Mouse (Mus musculus): ENCODE data around the gene Ehd4. TPM values are rescaled to one million over a fixed set of nuclear protein-coding genes. Genes with fewer than 3 reads are reported as not detected.
A peak's percentile ranks its signal among the peaks of the same experiment; 100 is the strongest.

Ehd4 gene
- polyA plus RNA-seq, 1 experiment from 2014 or later: 159 TPM

- ATAC-seq (ENCODE audit: insufficient number of reproducible peaks, low FRiP score): no peak
- Histone ChIP-seq H3K27me3 (replicated peaks) (no peaks in the 10 kb centered on the region), H3K4me3 (no peak overlapping the region), H3K36me3 (peaks cover 49% of the 10 kb centered on the region), H3K27ac (ENCODE audit: poor library complexity, severe bottlenecking) (peak overlapping the region; percentile 95), H3K9me3 (replicated peaks) (no peaks in the 10 kb centered on the region), H3K9ac (no peak overlapping the region), H3K4me1 (replicated peaks) (peaks cover 70% of the 10 kb centered on the region), H3K4me2 (no peak overlapping the region)
- 40% methylated on average over 8 of the region's 8 CpGs for WGBS
Observed at GRCm38 (mm10) chr2:120097868-120098267, 56.5 kb downstream of the Ehd4 start.

DNA sequence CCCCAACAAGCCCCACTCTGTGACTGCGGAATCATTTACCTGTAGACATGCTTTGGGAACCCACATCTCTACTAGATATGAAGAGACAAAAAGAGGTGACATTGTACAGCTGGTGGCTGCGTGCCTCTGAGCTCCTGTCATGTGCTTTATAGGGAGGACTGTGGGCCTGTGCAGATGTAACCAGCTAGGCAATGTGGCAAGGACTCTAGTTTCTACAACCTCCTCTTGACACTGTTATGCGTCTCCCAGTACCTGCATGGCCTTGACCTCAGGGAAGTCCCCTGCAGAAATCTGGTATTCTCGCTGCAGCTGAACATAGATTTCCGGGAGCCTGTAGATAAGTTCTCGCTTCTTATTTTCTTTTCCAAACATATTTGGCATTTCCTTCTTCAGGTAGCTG is 57.7 kb downstream of the Ehd4 start:
- Histone ChIP-seq H3K36me3 (peaks cover 45% of the 10 kb centered on the region), H3K4me3 (no peak overlapping the region), H3K4me2 (no peak overlapping the region), H3K9me3 (replicated peaks) (no peaks in the 10 kb centered on the region), H3K27me3 (replicated peaks) (no peaks in the 10 kb centered on the region), H3K4me1 (replicated peaks) (peaks cover 58% of the 10 kb centered on the region), H3K9ac (0 out of 2 replicates have a peak overlapping the region, but pooled peaks have one; percentile 6), H3K27ac (ENCODE audit: poor library complexity, severe bottlenecking) (peak overlapping the region; percentile 70)
- WGBS: 72% methylated on average over 6 of the region's 6 CpGs
- ATAC-seq (ENCODE audit: insufficient number of reproducible peaks, low FRiP score): no peak

DNA sequence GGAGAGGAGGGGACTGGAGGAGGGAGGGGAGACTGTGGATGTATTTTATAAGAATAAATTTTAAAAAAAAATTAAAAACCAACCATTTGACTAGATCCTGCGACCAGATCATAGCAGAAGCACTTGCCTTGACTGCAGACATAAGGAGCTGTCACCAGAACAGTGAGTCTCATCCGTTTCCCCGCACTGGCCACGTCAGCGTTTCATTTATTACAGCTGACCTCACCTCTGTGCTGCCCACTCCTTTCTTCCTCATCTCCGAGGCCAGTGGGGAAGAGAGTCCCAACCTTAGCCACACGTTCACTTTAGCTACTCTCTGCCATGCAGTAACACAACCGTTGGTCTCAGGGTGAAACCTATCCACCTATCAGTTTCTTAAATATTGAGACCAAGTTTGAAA is 58.2 kb downstream of the Ehd4 start:
- ATAC-seq (ENCODE audit: insufficient number of reproducible peaks, low FRiP score): no peak
- H3K4me1 ChIP-seq (replicated peaks): peaks cover 61% of the 10 kb centered on the region
- no peaks in the 10 kb centered on the region for H3K9me3 ChIP-seq (replicated peaks)
- H3K27ac ChIP-seq (ENCODE audit: poor library complexity, severe bottlenecking): peak overlapping the region; percentile 70
- no peak overlapping the region for H3K4me3 ChIP-seq
- peaks cover 45% of the 10 kb centered on the region for H3K36me3 ChIP-seq
- H3K4me2 ChIP-seq: no peak overlapping the region
- 71% methylated on average over 8 of the region's 8 CpGs for WGBS
- no peak overlapping the region for H3K9ac ChIP-seq
- no peaks in the 10 kb centered on the region for H3K27me3 ChIP-seq (replicated peaks)

- no peak overlapping the region for H3K9ac ChIP-seq
- no peak overlapping the region for H3K4me3 ChIP-seq
- H3K4me1 ChIP-seq (replicated peaks): peaks cover 61% of the 10 kb centered on the region
- no peak for ATAC-seq (ENCODE audit: insufficient number of reproducible peaks, low FRiP score)
- H3K27ac ChIP-seq (ENCODE audit: poor library complexity, severe bottlenecking): no peak overlapping the region
- peaks cover 46% of the 10 kb centered on the region for H3K36me3 ChIP-seq
- WGBS: 95% methylated on average over 4 of the region's 4 CpGs
- no peaks in the 10 kb centered on the region for H3K9me3 ChIP-seq (replicated peaks)
- H3K4me2 ChIP-seq: no peak overlapping the region
- H3K27me3 ChIP-seq (replicated peaks): no peaks in the 10 kb centered on the region
Observed at GRCm38 (mm10) chr2:120095171-120095570, 59.2 kb downstream of the Ehd4 start.

DNA sequence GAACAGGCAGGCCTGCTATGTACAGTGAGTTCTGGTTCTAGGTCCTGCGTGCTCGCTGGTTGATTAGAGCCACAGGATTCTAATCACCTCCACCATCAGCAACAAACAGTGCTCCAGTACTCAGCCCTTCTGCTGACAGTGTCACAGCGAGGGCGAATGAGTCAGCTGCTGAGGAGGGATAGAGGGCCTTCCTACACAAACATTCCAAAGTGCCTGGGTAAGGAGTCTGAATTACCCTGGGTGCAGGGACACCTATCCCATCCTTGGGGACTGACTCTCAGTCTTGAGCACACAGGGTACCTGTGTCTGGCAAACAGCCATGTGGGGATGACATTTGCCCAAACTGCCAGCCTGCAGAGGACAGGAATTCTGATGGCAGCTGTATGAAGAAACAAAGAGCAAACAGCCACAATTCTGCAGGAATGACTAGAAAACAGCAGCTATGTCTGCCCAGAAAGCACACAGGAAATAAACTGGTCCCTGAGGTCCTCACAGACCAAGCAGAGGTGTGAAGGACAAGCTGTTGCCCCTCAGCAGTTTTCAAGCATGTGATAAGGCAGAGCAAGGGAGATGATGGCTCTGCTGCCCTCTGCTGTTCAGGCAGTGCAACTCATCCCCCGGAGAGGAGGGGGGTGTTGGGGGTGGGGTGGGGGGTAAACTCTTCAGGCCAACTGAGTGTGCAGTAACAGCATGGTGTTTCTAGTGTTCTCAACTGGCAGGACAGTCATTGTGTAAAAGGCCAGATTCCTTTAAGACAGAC is 60.6 kb downstream of the Ehd4 start:
- Histone ChIP-seq H3K27ac (ENCODE audit: poor library complexity, severe bottlenecking) (peak overlapping the region; percentile 88), H3K4me2 (no peak overlapping the region), H3K9me3 (replicated peaks) (no peaks in the 10 kb centered on the region), H3K9ac (no peak overlapping the region), H3K4me1 (replicated peaks) (peaks cover 49% of the 10 kb centered on the region), H3K4me3 (no peak overlapping the region), H3K27me3 (replicated peaks) (no peaks in the 10 kb centered on the region), H3K36me3 (peaks cover 51% of the 10 kb centered on the region)
- WGBS: 21% methylated on average over 5 of the region's 5 CpGs
- ATAC-seq (ENCODE audit: insufficient number of reproducible peaks, low FRiP score): no peak

DNA sequence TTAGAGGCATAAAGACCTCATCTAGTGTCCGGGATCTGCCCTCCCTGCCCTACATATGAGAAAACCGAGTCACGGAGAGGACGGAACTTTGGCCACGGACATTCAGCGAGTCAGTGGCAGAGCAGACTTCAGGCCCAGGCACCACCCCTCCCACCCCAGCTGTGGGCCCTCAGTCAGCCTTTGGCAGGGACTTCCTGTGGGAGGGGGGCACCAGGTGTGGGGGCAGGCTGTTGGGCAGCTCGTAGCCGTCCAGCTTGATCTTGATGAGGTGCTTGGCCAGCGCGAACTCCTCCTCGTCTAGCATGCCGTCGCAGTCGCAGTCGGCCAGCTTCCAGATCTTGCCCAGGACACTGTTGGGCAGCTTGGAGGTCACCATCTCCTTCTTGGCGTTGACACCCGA is 63.4 kb downstream of the Ehd4 start:
- Histone ChIP-seq H3K27ac (ENCODE audit: poor library complexity, severe bottlenecking) (no peak overlapping the region), H3K4me3 (no peak overlapping the region), H3K4me2 (no peak overlapping the region), H3K9ac (no peak overlapping the region), H3K36me3 (peaks cover 50% of the 10 kb centered on the region), H3K27me3 (replicated peaks) (no peaks in the 10 kb centered on the region), H3K4me1 (replicated peaks) (peaks cover 23% of the 10 kb centered on the region), H3K9me3 (replicated peaks) (no peaks in the 10 kb centered on the region)
- 75% methylated on average over 17 of the region's 17 CpGs for WGBS
- ATAC-seq (ENCODE audit: insufficient number of reproducible peaks, low FRiP score): 0 out of 2 replicates have a peak, but pooled peaks have one; percentile 20

- Histone ChIP-seq H3K9me3 (replicated peaks) (no peaks in the 10 kb centered on the region), H3K4me1 (replicated peaks) (peaks cover 19% of the 10 kb centered on the region), H3K9ac (no peak overlapping the region), H3K4me3 (no peak overlapping the region), H3K27ac (ENCODE audit: poor library complexity, severe bottlenecking) (no peak overlapping the region), H3K27me3 (replicated peaks) (no peaks in the 10 kb centered on the region), H3K4me2 (no peak overlapping the region), H3K36me3 (peaks cover 39% of the 10 kb centered on the region)
- WGBS: 86% methylated on average over 2 of the region's 2 CpGs
- ATAC-seq (ENCODE audit: insufficient number of reproducible peaks, low FRiP score): no peak
Observed at GRCm38 (mm10) chr2:120087897-120088296, 66.5 kb downstream of the Ehd4 start.

- H3K36me3 ChIP-seq: peaks cover 39% of the 10 kb centered on the region
- H3K27ac ChIP-seq (ENCODE audit: poor library complexity, severe bottlenecking): no peak overlapping the region
- no peak overlapping the region for H3K9ac ChIP-seq
- peaks cover 19% of the 10 kb centered on the region for H3K4me1 ChIP-seq (replicated peaks)
- ATAC-seq (ENCODE audit: insufficient number of reproducible peaks, low FRiP score): no peak
- no peaks in the 10 kb centered on the region for H3K9me3 ChIP-seq (replicated peaks)
- H3K27me3 ChIP-seq (replicated peaks): no peaks in the 10 kb centered on the region
- no peak overlapping the region for H3K4me3 ChIP-seq
- H3K4me2 ChIP-seq: no peak overlapping the region
- 87% methylated on average over 3 of the region's 3 CpGs for WGBS
Observed at GRCm38 (mm10) chr2:120087391-120087790, 67.0 kb downstream of the Ehd4 start.

GRCm38 (mm10) chr2:120086038-120086437 is 68.4 kb downstream of the Ehd4 start:
- Histone ChIP-seq H3K4me1 (replicated peaks) (peaks cover 13% of the 10 kb centered on the region), H3K9ac (no peak overlapping the region), H3K27me3 (replicated peaks) (no peaks in the 10 kb centered on the region), H3K4me3 (no peak overlapping the region), H3K27ac (ENCODE audit: poor library complexity, severe bottlenecking) (no peak overlapping the region), H3K36me3 (peaks cover 30% of the 10 kb centered on the region), H3K4me2 (no peak overlapping the region), H3K9me3 (replicated peaks) (no peaks in the 10 kb centered on the region)
- 89% methylated on average over 3 of the region's 3 CpGs for WGBS
- no peak for ATAC-seq (ENCODE audit: insufficient number of reproducible peaks, low FRiP score)

- Histone ChIP-seq H3K4me2 (0 out of 2 replicates have a peak overlapping the region, but pooled peaks have one; percentile 17), H3K4me1 (replicated peaks) (peaks cover 11% of the 10 kb centered on the region), H3K27me3 (replicated peaks) (peaks cover 8% of the 10 kb centered on the region), H3K9ac (peak overlapping the region; percentile 0; the same call in 1 of the 2 replicates), H3K4me3 (no peak overlapping the region), H3K27ac (ENCODE audit: poor library complexity, severe bottlenecking) (no peak overlapping the region), H3K9me3 (replicated peaks) (no peaks in the 10 kb centered on the region), H3K36me3 (peaks cover 18% of the 10 kb centered on the region)
- 45% methylated on average over 14 of the region's 14 CpGs for WGBS
- peak; percentile 44; the same call in 1 of the 2 replicates for ATAC-seq (ENCODE audit: insufficient number of reproducible peaks, low FRiP score)
Observed at GRCm38 (mm10) chr2:120084593-120085361, 69.6 kb downstream of the Ehd4 start.

GRCm38 (mm10) chr2:120082416-120082815 is 72.0 kb downstream of the Ehd4 start:
- no peak overlapping the region for H3K4me3 ChIP-seq
- 73% methylated on average over 2 of the region's 2 CpGs for WGBS
- H3K9me3 ChIP-seq (replicated peaks): no peaks in the 10 kb centered on the region
- H3K4me2 ChIP-seq: no peak overlapping the region
- ATAC-seq (ENCODE audit: insufficient number of reproducible peaks, low FRiP score): no peak
- H3K27ac ChIP-seq (ENCODE audit: poor library complexity, severe bottlenecking): no peak overlapping the region
- H3K36me3 ChIP-seq: no peaks in the 10 kb centered on the region
- peaks cover 11% of the 10 kb centered on the region for H3K4me1 ChIP-seq (replicated peaks)
- no peak overlapping the region for H3K9ac ChIP-seq
- peaks cover 23% of the 10 kb centered on the region for H3K27me3 ChIP-seq (replicated peaks)
